Mouse (Mus musculus) forebrain, embryonic 15.5 days (tissue): ENCODE data around the gene Cd84. TPM values are rescaled to one million over a fixed set of nuclear protein-coding genes. Genes with fewer than 3 reads are reported as not detected.
A peak's percentile ranks its signal among the peaks of the same experiment; 100 is the strongest.
"Not testable (repeated sequence)": the region's sequence is repeated elsewhere in the genome, so short reads cannot be mapped to it uniquely, and the experiment has no call there.

Source experiments
- ATAC-seq: fragments of 200-750 bp; cut with Nextera tagmentation; replicated peaks from 2 replicates; pipeline ENCODE4 v1.8.0; 2017; ENCODE audit warnings: mild to moderate bottlenecking, moderate TSS enrichment, moderate library complexity
- H3K27ac ChIP-seq: fragments of 300-500 bp; sonication (generic); replicated peaks from 2 replicates; pipeline ENCODE4 v1.5.1; 2015; ENCODE audit warnings: mild to moderate bottlenecking, inconsistent platforms
- H3K27me3 ChIP-seq: fragments of 300-500 bp; sonication (generic); 2 replicates; pipeline ENCODE4 v1.6.1; 2015; ENCODE audit warnings: inconsistent platforms
- H3K36me3 ChIP-seq: fragments of 300-500 bp; sonication (generic); 2 replicates; pipeline ENCODE4 v1.6.1; 2015; ENCODE audit warnings: mild to moderate bottlenecking, inconsistent platforms
- H3K4me1 ChIP-seq: fragments of 300-500 bp; sonication (generic); 2 replicates; pipeline ENCODE4 v1.6.1; 2015; ENCODE audit warnings: inconsistent platforms
- H3K4me2 ChIP-seq: fragments of 300-500 bp; sonication (generic); replicated peaks from 2 replicates; pipeline ENCODE4 v1.6.1; 2015; ENCODE audit warnings: mild to moderate bottlenecking, inconsistent platforms
- H3K4me3 ChIP-seq: fragments of 300-500 bp; sonication (generic); 2 replicates; pipeline ENCODE4 v1.5.1; 2015; ENCODE audit warnings: mild to moderate bottlenecking, inconsistent platforms
- H3K9ac ChIP-seq: fragments of 300-500 bp; sonication (generic); replicated peaks from 2 replicates; pipeline ENCODE4 v1.6.1; 2015; ENCODE audit warnings: mild to moderate bottlenecking, inconsistent platforms
- H3K9me3 ChIP-seq: fragments of 300-500 bp; sonication (generic); 2 replicates; pipeline ENCODE4 v1.6.1; 2016; ENCODE audit warnings: inconsistent platforms
- WGBS: fragments of 180-500 bp; shearing (Covaris S2); methylation state at CpG from one replicate; pipeline ENCODE4 v1.1.7; 2015; ENCODE audit warnings: mixed read lengths; 5-methylcytosine and 5-hydroxymethylcytosine counted together
- polyA plus RNA-seq: library from polyadenylated mRNA; unstranded; fragments of >200 nt; fragmentation: Nextera tagmentation; extraction: Ambion mirVana; gene quantifications from 2 replicates; pipeline ENCODE4 v1.2.1, GENCODE M21; 2015

The Cd84 gene
- polyA plus RNA-seq, result 1.3 and 1.6 TPM in 2 replicates

- no peaks in the 10 kb centered on the region for H3K9me3 ChIP-seq
- H3K27ac ChIP-seq, result no peak within 1 kb of the TSS
- no peak within 1 kb of the TSS for H3K9ac ChIP-seq
- no peaks in the 10 kb centered on the region for H3K4me1 ChIP-seq
- no peak within 1 kb of the TSS for H3K4me2 ChIP-seq
- no peaks in the 10 kb centered on the region for H3K36me3 ChIP-seq
- H3K4me3 ChIP-seq, result no peak within 1 kb of the TSS
- no peak for ATAC-seq
- WGBS, result 90% methylated on average over 3 of the region's 3 CpGs
- no peaks in the 10 kb centered on the region for H3K27me3 ChIP-seq
Observed at GRCm38 (mm10) chr1:171839488-171839887, at the start of gene Cd84. Cd84 (plus strand) TSS chr1:171839697.

- H3K9me3 ChIP-seq, result no peaks in the 10 kb centered on the region
- WGBS, result 89% methylated on average over 3 of the region's 3 CpGs
- no peaks in the 10 kb centered on the region for H3K4me1 ChIP-seq
- no peak overlapping the region for H3K4me3 ChIP-seq
- no peaks in the 10 kb centered on the region for H3K36me3 ChIP-seq
- H3K9ac ChIP-seq, result no peak overlapping the region
- no peak overlapping the region for H3K27ac ChIP-seq
- ATAC-seq, result no peak
- H3K4me2 ChIP-seq, result no peak overlapping the region
- H3K27me3 ChIP-seq, result no peaks in the 10 kb centered on the region
Observed at GRCm38 (mm10) chr1:171791491-171791890, 48.0 kb upstream of the Cd84 start.

GRCm38 (mm10) chr1:171796185-171796584, 43.3 kb upstream of the Cd84 start:
- ATAC-seq, result no peak
- no peak overlapping the region for H3K4me2 ChIP-seq
- no peak overlapping the region for H3K9ac ChIP-seq
- no peaks in the 10 kb centered on the region for H3K36me3 ChIP-seq
- 73% methylated on average over 2 of the region's 2 CpGs for WGBS
- H3K4me1 ChIP-seq, result no peaks in the 10 kb centered on the region
- H3K27me3 ChIP-seq, result no peaks in the 10 kb centered on the region
- H3K27ac ChIP-seq, result no peak overlapping the region
- no peaks in the 10 kb centered on the region for H3K9me3 ChIP-seq
- H3K4me3 ChIP-seq, result no peak overlapping the region

- Histone ChIP-seq H3K27me3 (no peaks in the 10 kb centered on the region), H3K9me3 (no peaks in the 10 kb centered on the region), H3K4me3 (no peak overlapping the region), H3K4me1 (no peaks in the 10 kb centered on the region), H3K36me3 (no peaks in the 10 kb centered on the region), H3K27ac (no peak overlapping the region), H3K9ac (no peak overlapping the region), H3K4me2 (no peak overlapping the region)
- ATAC-seq, result no peak
- WGBS, result 61% methylated on average over 1 of the region's 1 CpGs
Observed at GRCm38 (mm10) chr1:171797840-171798239, 41.7 kb upstream of the Cd84 start.

- no peak for ATAC-seq
- no peak overlapping the region for H3K4me2 ChIP-seq
- no peaks in the 10 kb centered on the region for H3K9me3 ChIP-seq
- WGBS, result 74% methylated on average over 4 of the region's 4 CpGs
- H3K27ac ChIP-seq, result no peak overlapping the region
- no peak overlapping the region for H3K9ac ChIP-seq
- H3K4me1 ChIP-seq, result no peaks in the 10 kb centered on the region
- no peaks in the 10 kb centered on the region for H3K36me3 ChIP-seq
- H3K27me3 ChIP-seq, result no peaks in the 10 kb centered on the region
- H3K4me3 ChIP-seq, result no peak overlapping the region
Observed at GRCm38 (mm10) chr1:171799648-171800047, 39.8 kb upstream of the Cd84 start.

- not testable (repeated sequence) for ATAC-seq, H3K4me1 ChIP-seq, H3K9me3 ChIP-seq, H3K4me3 ChIP-seq, H3K27ac ChIP-seq, H3K9ac ChIP-seq, H3K4me2 ChIP-seq, H3K27me3 ChIP-seq, H3K36me3 ChIP-seq
- WGBS, result 73% methylated on average over 1 of the region's 1 CpGs
Observed at GRCm38 (mm10) chr1:171811048-171811447, 28.4 kb upstream of the Cd84 start.

GRCm38 (mm10) chr1:171815545-171816439, 23.7 kb upstream of the Cd84 start:
- Histone ChIP-seq H3K4me1 (no peaks in the 10 kb centered on the region), H3K27me3 (no peaks in the 10 kb centered on the region), H3K9ac (no peak overlapping the region), H3K36me3 (no peaks in the 10 kb centered on the region), H3K4me2 (no peak overlapping the region), H3K4me3 (no peak overlapping the region), H3K9me3 (no peaks in the 10 kb centered on the region), H3K27ac (no peak overlapping the region)
- peak; percentile 99 for ATAC-seq
- 19% methylated on average over 8 of the region's 8 CpGs for whole genome bisulfite sequencing

GRCm38 (mm10) chr1:171816991-171817390, 22.5 kb upstream of the Cd84 start:
- H3K9ac ChIP-seq, result no peak overlapping the region
- H3K4me1 ChIP-seq, result no peaks in the 10 kb centered on the region
- ATAC-seq, result no peak
- WGBS, result 93% methylated on average over 4 of the region's 4 CpGs
- H3K4me3 ChIP-seq, result no peak overlapping the region
- no peaks in the 10 kb centered on the region for H3K27me3 ChIP-seq
- no peaks in the 10 kb centered on the region for H3K36me3 ChIP-seq
- no peak overlapping the region for H3K4me2 ChIP-seq
- H3K27ac ChIP-seq, result no peak overlapping the region
- no peaks in the 10 kb centered on the region for H3K9me3 ChIP-seq

- H3K4me3 ChIP-seq, result no peak overlapping the region
- no peaks in the 10 kb centered on the region for H3K27me3 ChIP-seq
- ATAC-seq, result no peak
- H3K4me2 ChIP-seq, result no peak overlapping the region
- WGBS, result 8% methylated on average over 1 of the region's 1 CpGs
- H3K27ac ChIP-seq, result no peak overlapping the region
- no peak overlapping the region for H3K9ac ChIP-seq
- H3K4me1 ChIP-seq, result no peaks in the 10 kb centered on the region
- H3K36me3 ChIP-seq, result no peaks in the 10 kb centered on the region
- no peaks in the 10 kb centered on the region for H3K9me3 ChIP-seq
Observed at GRCm38 (mm10) chr1:171821331-171821730, 18.2 kb upstream of the Cd84 start.

- 18% methylated on average over 4 of the region's 4 CpGs for WGBS
- H3K4me2 ChIP-seq, result no peak overlapping the region
- no peak overlapping the region for H3K9ac ChIP-seq
- no peaks in the 10 kb centered on the region for H3K27me3 ChIP-seq
- no peaks in the 10 kb centered on the region for H3K9me3 ChIP-seq
- no peaks in the 10 kb centered on the region for H3K36me3 ChIP-seq
- H3K27ac ChIP-seq, result no peak overlapping the region
- no peaks in the 10 kb centered on the region for H3K4me1 ChIP-seq
- H3K4me3 ChIP-seq, result no peak overlapping the region
- no peak for ATAC-seq
Observed at GRCm38 (mm10) chr1:171825462-171825861, 14.0 kb upstream of the Cd84 start.

- H3K27me3 ChIP-seq, result no peaks in the 10 kb centered on the region
- H3K9ac ChIP-seq, result no peak overlapping the region
- no peak overlapping the region for H3K4me3 ChIP-seq
- no peaks in the 10 kb centered on the region for H3K36me3 ChIP-seq
- no peak overlapping the region for H3K4me2 ChIP-seq
- no peak for ATAC-seq
- H3K27ac ChIP-seq, result no peak overlapping the region
- no peaks in the 10 kb centered on the region for H3K4me1 ChIP-seq
- no peaks in the 10 kb centered on the region for H3K9me3 ChIP-seq
Observed at GRCm38 (mm10) chr1:171826164-171826563, 13.3 kb upstream of the Cd84 start.

- no peaks in the 10 kb centered on the region for H3K9me3 ChIP-seq
- no peak overlapping the region for H3K9ac ChIP-seq
- no peaks in the 10 kb centered on the region for H3K27me3 ChIP-seq
- no peak overlapping the region for H3K4me3 ChIP-seq
- no peaks in the 10 kb centered on the region for H3K36me3 ChIP-seq
- ATAC-seq, result no peak
- no peak overlapping the region for H3K4me2 ChIP-seq
- no peak overlapping the region for H3K27ac ChIP-seq
- no peaks in the 10 kb centered on the region for H3K4me1 ChIP-seq
Observed at GRCm38 (mm10) chr1:171827674-171828073, 11.8 kb upstream of the Cd84 start.
